Mouse (Mus musculus): ENCODE data around the gene Tuba3b.

Gene Tuba3b

DNA sequence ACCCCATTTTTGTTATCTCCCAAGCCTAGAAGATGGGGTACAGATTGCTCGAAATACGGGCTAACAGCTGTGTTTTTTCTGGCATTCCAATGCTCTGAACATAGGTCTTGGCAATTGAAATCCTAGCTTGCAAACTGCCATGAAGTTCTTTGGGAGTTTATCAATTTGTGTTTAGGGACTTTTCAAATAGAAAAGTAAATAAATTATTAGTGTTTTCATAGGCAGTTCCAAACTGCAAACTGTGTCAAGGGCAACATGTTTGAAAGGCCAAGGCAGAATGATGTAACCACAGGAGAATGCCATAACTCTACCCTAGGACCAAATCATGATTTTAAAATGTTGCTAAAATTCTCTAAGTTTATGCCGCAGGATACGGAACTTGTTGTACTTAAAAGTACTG lies 7.8 kb upstream of the Tuba3b start:
- no peak for DNase-seq

- DNase-seq: no peak
These were observed 6.9 kb upstream of the Tuba3b start for GRCm38 (mm10) chr6:145608693-145609092.

DNA sequence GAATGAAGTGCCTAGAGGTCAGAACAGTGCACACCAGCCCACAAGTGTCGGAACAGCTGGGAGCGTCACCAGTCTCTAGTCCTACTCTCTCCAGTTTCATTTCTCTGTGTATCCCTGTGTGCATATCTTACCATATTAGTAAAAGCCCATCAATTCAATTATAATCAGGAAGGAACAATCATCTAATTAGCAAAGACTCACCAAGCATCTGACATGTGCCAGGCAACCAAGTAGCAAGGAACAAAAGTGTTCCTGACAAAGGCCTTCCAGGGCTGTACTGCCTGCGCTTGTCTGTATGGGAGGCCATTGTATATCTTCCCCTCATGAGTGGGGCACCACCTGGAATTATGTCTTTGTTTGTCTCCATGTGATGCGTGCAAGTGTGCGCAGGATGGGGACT lies 4.7 kb upstream of the Tuba3b start:
- no peak for DNase-seq

DNA sequence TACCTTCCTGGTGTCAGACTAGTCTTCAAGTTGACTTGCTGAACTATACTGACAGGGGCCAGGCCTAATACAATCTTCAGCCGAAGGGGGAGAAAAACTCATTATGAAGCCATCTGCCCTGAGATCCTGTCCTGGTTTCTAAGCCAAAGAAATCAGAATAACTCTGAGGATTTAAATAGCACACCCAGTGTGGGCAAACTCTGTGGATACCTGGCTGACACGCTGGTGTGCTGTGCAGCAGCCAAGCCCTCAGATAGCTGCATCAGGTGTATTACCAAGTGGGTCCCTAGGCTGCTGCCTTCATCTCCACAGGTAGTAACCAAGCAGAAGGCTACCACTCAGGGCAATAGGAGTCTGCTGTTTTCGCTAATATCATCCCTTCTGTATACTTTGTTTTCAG lies 2.9 kb upstream of the Tuba3b start:
- no peak for DNase-seq

DNA sequence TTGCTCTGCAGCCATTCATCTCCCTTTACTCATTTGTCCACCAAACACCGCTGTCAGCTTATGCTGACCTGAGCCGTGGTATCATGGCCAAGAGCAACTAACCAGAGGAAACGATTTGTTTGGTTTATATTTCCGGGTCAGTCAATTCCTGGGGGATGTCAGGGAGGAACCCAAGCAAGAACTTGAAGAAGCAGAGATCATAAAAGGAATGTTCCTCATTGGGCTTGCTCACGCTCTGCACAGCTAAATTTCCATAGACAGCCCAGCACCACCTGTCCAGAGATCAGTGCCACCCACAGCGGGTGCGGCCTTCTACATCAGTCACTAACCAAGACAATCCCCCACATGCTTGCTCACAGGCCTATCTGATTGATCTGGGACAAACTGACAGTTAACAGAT lies 1.3 kb upstream of the Tuba3b start, which contains the start of gene Lmntd1:
TSS of gene Lmntd1 (minus strand) at position 101 of the 400 bp plus-strand sequence.
- no peak for DNase-seq

DNA sequence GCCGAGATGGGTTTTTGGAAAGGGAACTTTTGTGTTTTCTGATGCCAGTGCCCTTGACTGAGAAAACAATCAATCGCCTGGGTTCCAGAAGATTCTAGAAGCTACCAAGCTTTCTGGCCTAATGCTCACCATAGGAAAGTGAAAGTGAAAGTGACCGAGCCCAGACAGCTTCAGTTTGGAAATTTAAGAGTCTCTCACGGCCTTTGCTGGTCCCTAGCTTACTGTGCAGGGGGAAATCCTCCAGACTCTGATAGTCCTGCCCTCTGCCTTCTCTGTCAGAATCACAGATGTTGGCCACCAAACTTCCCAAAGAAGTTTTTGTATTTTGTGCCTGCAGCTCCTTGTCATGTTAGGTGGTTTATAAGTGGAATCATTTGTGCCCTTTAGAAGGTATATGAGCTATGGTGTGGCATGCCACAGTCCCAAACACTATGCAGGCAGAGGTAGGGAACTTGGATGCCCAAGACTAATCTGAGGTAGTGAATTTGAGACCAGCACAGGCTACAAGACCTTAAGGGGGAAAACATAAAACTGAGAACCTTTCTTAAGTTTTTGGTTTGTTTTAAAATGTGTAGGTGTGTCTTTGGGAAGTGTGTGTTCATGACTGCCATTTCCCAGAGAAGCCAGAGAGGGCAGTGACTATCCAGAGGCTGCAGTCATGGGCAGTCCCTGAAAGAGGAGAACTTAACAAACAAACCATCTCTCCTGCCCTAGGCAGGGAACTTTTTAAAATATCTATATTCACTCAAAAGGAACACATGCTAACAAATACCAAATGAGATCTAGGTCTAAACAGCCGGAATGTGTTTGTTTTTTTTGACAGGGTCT lies 1.1 kb downstream of the Tuba3b start:
- DNase-seq: no peak

DNA sequence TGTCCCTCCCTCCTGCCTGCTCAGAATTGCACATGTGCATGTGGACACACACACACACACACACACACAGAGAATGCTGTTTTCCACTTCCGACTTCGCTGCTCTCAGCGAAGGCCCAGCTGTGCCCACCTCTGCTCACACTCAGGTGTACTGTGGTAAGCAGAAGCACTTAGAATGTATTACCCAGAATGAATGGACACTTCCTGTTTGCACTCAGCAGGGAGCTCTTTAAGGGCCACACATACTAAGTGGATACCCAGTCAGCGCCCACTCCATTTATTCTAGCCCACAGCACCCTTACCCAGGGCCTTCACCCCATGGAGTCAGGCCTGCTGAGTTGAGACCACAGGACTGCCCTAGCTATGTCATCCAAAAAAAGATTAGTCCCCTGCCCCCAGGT lies 7.6 kb downstream of the Tuba3b start:
- DNase-seq: no peak

DNA sequence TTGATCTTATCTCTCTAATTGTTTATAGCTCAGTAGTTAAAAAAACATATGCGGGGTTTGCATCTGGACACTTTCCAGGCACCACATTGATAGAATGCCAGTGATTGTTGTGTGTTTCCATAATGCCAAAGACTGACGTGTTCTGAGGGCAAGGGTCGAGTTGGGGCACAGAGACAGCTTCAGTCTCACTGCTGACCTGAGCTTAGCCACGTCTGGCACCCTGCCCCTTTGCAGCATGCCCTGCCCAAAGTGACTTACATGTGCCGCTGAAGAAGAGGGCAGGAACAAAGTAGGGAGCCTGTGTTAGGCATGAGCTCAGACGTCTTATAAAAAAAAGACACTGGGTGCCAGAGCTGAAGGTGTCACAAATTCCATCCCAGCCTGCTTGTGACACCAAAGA lies 14.7 kb downstream of the Tuba3b start:
- peak; percentile 30 for DNase-seq

DNA sequence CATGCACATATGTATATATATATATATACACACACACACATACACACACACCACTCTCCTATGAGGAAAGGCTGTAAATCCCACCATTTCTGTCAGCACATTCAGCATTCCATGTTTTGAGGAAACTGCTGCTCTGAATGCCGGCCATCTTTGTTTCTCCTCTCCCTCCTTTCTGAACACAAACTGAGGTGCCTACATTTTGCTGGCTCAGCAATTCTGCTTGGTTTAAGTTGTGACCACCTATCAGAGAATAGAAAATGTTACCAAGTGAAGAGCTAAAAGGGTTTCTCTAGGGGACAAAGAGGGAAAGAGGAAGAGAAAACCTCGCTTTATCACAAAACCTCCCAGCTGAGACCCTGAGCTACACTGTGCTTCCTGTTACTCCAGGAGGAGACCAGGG lies 18.9 kb downstream of the Tuba3b start:
- no peak for DNase-seq

DNA sequence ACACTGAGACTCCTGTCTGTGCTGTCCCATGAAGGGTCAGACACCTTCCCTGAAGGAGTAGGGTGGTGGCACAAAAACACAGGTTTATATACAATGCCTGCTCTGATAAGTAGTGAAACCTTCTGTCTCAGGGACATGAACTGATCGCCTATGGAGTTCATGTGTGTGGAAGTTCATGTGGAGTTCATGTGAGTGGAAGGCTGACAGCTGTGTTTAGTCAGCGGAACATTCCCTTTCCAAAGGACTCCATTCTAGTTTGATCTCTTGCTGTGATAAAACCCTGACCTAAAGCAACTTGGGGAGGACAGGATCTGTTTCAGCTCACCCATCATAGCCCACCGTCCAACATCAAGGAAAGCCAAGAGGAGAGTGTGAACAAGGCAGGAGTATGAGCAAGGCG lies 21.1 kb downstream of the Tuba3b start:
- DNase-seq: no peak

- DNase-seq: peak; percentile 39
These were observed 22.7 kb downstream of the Tuba3b start for GRCm38 (mm10) chr6:145638248-145638647.

DNA sequence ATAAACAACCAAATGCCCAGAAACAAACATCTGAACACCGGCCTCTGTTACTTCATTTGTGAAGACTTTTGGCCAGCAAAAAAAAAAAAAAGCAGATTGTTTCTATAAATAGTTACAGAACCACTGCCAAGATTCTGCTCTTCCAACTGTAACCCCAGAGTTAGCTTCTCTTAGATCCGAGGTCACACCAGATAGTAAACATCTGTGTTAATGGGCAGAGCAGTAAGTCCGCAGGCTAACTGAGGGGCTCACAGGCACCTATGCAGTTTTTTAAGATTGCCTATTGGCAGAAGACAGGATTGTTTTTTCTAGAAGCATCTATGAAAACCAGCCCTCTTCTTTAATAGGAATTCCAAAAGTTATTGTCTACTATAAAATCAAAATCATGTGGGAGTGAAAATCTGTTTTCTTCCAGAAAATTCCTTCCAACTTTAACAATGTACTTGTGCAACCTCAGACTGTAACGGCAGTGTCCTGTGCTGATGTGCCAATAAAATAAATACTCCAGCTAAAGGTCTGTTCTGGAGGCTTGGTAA lies 25.5 kb downstream of the Tuba3b start:
- DNase-seq: no peak

DNA sequence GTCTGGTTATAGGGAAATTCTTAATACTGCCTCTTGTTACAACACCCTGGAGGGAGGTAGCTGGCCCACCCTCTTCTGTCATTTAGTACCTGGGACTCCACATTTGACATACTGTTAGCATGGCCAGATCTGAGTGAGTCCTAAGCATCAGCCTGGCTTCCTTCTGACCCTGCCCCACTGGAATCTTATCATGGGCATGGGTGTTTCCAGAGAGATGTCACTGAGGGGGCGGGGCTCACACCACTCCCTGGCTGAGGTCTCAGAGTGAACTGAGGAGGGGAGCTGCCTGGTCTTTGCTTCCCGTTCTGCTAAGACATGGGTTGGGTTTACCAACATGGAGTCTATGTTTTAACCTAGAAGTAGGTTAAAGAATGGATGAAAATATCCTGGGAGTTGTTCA lies 36.4 kb downstream of the Tuba3b start:
- DNase-seq: no peak

DNA sequence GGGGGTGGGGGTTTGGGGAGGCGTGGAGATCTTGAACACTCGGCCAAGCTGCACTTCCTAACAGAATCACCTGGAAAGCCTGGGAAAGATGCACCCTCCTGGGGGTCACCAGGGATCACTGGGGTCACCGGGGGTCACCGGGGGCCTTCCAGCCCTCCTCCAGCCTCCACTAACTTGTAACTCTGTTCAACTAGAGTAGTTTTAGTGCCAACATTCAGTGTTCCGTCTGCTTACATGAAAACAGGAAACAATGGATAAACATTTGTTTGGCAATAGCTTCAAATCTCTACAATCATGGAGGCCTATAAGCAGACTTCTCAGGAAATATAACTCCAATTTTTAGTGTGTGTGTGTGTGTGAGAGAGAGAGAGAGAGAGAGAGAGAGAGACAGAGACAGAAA lies 37.4 kb downstream of the Tuba3b start:
- DNase-seq: no peak

GRCm38 (mm10) chr6:145653626-145654025 lies 38.1 kb downstream of the Tuba3b start:
- DNase-seq: no peak

DNA sequence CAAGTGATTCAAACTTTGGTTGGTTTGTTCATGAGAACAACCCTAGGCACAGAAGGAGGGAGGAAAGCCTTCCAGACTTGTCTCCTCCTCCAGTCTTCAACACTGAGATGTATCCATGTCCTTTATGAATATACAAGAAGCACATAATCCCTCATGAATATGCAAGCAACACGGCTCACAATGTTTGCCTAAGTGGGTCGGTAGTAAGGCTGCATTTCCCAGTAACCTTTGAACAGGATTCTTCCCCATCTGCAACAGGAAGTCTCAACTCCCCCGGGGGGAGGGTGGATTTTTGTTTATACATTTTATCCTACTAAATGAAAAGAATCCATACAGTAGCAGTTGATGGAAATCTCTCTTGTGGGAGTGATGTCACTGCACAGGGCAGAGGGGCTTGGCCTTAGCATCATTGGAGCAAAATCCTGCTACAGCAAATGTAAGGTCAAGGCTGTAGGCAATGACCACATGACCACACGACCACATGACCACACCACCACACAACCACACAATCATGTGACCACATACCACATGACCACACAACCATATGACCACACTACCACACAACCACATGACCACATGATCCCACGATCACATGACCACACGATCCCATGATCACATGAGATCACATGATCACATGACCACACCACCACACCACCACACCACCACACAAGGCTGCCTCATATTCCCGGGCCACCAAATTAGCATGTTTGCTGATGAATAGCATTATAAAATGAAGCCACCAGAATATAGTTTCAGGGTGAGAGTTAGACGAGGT lies 38.7 kb downstream of the Tuba3b start:
- no peak for DNase-seq

GRCm38 (mm10) chr6:145655678-145656077 lies 40.1 kb downstream of the Tuba3b start:
- DNase-seq: no peak

GRCm38 (mm10) chr6:145656740-145657591 lies 41.4 kb downstream of the Tuba3b start:
- no peak for DNase-seq

DNA sequence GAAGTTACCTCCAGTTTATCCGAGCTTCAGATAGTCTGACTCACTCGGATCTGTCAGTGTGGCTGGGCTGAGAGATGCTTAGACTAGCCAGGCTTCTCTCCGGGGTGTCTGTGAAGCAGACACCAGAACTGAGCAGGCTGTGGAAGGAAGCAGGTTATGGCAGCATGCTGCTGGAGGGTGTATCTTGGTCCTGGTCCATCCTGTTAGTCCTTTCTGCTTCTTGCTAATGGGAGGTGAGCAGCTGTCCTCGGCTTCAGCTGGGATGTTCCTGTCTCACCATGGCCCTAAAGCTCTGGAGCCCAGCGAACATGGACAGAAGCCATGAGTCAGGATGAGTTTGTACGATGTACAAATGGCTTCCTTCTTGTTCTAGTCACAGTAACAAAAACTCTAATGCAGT lies 43.6 kb downstream of the Tuba3b start:
- DNase-seq: no peak

GRCm38 (mm10) chr6:145660943-145661342 lies 45.4 kb downstream of the Tuba3b start:
- no peak for DNase-seq

DNA sequence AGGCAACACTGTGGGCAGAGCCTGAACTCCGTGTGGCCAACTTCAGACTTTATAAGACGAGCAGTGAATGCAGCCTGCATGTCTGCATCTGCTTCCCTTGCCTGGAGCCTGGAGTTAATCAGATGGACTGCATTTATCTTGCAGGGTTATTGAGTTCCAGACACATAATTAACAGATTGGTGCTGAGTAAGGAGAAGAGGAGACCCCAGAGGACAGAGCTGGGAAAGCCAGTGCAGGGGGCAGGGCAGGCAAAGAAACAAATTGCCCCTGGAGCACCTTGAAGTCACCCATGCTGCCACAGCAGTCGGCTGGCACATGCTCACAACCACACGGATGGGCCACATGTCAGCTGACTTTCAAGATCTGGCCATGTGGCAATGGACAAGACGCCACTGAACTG lies 48.7 kb downstream of the Tuba3b start:
- DNase-seq: no peak

- no peak for DNase-seq
These were observed 50.2 kb downstream of the Tuba3b start for GRCm38 (mm10) chr6:145665751-145666150.

DNA sequence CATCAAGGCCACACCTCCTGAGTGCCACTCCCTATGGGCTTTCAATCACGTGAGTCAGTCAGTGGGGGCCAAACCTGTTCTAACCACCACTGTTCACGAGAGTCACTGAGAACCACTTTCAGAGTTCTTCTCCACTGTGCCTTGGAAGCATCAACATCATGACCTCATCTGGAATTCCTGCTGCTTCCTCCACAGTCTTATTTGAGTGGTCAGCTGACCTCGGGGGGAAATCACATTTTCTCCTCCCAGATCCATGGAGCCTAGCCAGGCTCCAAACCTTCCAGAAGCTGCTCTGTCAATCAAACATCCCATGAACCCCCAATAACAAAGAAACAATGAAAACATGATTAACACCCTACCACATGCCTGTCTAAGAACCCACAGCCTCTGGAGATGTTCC lies 52.1 kb downstream of the Tuba3b start:
- DNase-seq: no peak
